Mouse (Mus musculus) cerebellum, adult 9-11 months (tissue): ENCODE data around the gene Nek8.
"Not testable (repeated sequence)": the region's sequence is repeated elsewhere in the genome, so short reads cannot be mapped to it uniquely, and the experiment has no call there.

ENCODE experiments used
- DNase-seq: peaks from one replicate; pipeline ENCODE4 v3.0.0; 2022

Gene Nek8

GRCm38 (mm10) chr11:78176402-78176862, at the start of gene Nek8, which contains the start of gene Tlcd1:
Gene Nek8 (minus strand): TSS chr11:78176675.
Gene Tlcd1 (plus strand): TSS chr11:78176711.
- DNase-seq = peak; percentile 82

GRCm38 (mm10) chr11:78223586-78223985, 47.1 kb upstream of the Nek8 start:
- no peak for DNase-seq

- DNase-seq = peak; percentile 31
Observed at GRCm38 (mm10) chr11:78215709-78216317, 39.3 kb upstream of the Nek8 start.

- DNase-seq = no peak
Observed at GRCm38 (mm10) chr11:78213086-78213817, 36.8 kb upstream of the Nek8 start.

- no peak for DNase-seq
Observed at GRCm38 (mm10) chr11:78211513-78211912, 35.0 kb upstream of the Nek8 start.

GRCm38 (mm10) chr11:78210615-78211014, 34.1 kb upstream of the Nek8 start:
- no peak for DNase-seq

- no peak for DNase-seq
Observed at GRCm38 (mm10) chr11:78209886-78210285, 33.4 kb upstream of the Nek8 start.

- DNase-seq = no peak
Observed at GRCm38 (mm10) chr11:78207190-78207589, 30.7 kb upstream of the Nek8 start.

GRCm38 (mm10) chr11:78205361-78206206, 29.1 kb upstream of the Nek8 start:
- DNase-seq = no peak

GRCm38 (mm10) chr11:78204287-78204686, 27.8 kb upstream of the Nek8 start:
- no peak for DNase-seq

GRCm38 (mm10) chr11:78202372-78202771, 25.9 kb upstream of the Nek8 start:
- no peak for DNase-seq

- DNase-seq = no peak
Observed at GRCm38 (mm10) chr11:78195101-78195863, 18.8 kb upstream of the Nek8 start.

GRCm38 (mm10) chr11:78194411-78195100, 18.1 kb upstream of the Nek8 start:
- DNase-seq = no peak

- no peak for DNase-seq
Observed at GRCm38 (mm10) chr11:78193113-78193512, 16.6 kb upstream of the Nek8 start, which contains the start of gene Proca1. Gene Proca1 (plus strand): TSS chr11:78193392.

GRCm38 (mm10) chr11:78190041-78190440, 13.6 kb upstream of the Nek8 start:
- no peak for DNase-seq

GRCm38 (mm10) chr11:78189234-78190040, 13.0 kb upstream of the Nek8 start:
- DNase-seq = no peak

GRCm38 (mm10) chr11:78188331-78189233, 12.1 kb upstream of the Nek8 start, which contains the start of gene Rab34:
Gene Rab34 (plus strand): TSS chr11:78188430.
- DNase-seq = no peak

- not testable (repeated sequence) for DNase-seq
Observed at GRCm38 (mm10) chr11:78184702-78185101, 8.2 kb upstream of the Nek8 start.

- DNase-seq = no peak
Observed at GRCm38 (mm10) chr11:78183884-78184514, 7.5 kb upstream of the Nek8 start.
